Mouse (Mus musculus) hematopoietic stem cell, adult 5-6 weeks (primary cell): ENCODE results near the gene Atxn7l2. TPM values are rescaled to one million over a fixed set of nuclear protein-coding genes. Genes with fewer than 3 reads are reported as not detected.

ENCODE experiments used
- ATAC-seq, 2 experiments: fragments of 125-278 bp in 1 of 2; replicated peaks in 1 of 2; 2 replicates each; pipeline ENCODE4 v1.8.0; 2016 to 2017; ENCODE audit warnings: inconsistent platforms in 2 of 2, mild to moderate bottlenecking in 2 of 2, moderate number of reproducible peaks in 2 of 2, low read depth in 1 of 2, moderate TSS enrichment in 1 of 2; ENCODE audit not compliant: low FRiP score in 2 of 2, poor library complexity in 2 of 2, severe bottlenecking in 2 of 2, insufficient read depth in 1 of 2, low TSS enrichment in 1 of 2
- total RNA-seq: library from RNA; stranded (forward); fragments of 172-1452, 232-1000 nt; gene quantifications from 2 replicates; pipeline ENCODE4 v1.2.3, GENCODE M21; 2017

The Atxn7l2 gene
- total RNA-seq, 1 experiment from 2014 or later, result 4.2 TPM

DNA sequence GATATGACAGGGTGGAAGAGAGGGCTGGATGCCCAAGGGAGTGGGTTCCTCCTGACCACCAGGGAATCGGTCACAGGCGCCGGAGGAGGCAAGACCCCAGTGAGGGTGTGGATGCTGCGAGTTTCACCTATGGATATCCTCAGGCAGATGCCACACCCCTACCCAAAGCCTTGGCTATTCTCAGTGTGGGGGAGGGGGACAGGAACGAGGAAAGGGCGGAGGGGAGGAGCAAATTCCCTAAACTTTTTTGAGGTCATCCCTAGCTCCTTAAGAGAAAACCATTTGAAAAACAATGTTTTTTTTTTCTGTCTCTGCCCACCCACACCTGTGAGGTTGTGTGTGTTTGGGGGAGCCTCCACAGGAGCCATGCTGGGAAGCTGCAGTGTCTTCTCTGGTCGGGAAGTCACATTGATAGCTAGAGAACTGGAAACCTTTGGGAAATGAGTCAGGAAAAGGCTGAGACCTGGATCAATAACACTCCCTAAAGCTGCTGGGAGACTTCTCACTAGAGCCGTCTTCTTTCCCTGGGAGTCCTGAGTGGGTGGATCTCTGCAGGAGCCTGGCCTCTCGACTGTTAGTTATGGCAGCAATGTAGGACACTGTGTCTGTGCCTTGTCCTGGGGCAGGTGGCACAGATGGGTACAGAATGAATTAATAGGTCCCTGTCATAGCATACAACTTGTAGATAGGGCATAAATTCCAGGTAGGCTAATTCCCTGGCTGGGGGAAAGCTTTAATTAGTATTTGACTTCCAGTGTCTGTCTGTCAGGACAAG lies 21.8 kb downstream of the Atxn7l2 start:
- no peak for ATAC-seq

DNA sequence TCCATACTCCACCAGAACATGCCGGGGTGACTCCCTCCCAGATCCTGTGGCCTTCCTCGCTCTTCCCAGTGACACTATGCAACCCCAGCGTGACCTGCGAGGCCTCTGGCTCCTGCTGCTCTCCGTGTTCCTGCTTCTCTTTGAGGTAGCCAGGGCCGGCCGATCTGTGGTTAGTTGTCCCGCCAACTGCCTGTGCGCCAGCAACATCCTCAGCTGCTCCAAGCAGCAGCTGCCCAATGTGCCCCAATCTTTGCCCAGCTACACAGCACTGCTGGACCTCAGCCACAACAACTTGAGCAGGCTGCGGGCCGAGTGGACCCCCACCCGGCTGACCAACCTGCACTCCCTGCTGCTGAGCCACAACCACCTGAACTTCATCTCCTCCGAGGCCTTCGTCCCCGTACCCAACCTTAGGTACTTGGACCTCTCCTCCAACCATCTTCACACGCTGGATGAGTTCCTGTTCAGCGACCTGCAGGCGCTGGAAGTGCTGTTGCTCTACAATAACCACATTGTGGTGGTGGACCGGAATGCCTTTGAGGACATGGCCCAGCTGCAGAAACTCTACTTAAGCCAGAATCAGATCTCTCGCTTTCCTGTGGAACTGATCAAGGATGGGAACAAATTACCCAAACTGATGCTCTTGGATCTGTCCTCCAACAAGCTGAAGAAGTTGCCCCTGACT lies 23.5 kb downstream of the Atxn7l2 start:
- ATAC-seq, result peak; percentile 30 to 53; a peak in 3 of 4 replicates

DNA sequence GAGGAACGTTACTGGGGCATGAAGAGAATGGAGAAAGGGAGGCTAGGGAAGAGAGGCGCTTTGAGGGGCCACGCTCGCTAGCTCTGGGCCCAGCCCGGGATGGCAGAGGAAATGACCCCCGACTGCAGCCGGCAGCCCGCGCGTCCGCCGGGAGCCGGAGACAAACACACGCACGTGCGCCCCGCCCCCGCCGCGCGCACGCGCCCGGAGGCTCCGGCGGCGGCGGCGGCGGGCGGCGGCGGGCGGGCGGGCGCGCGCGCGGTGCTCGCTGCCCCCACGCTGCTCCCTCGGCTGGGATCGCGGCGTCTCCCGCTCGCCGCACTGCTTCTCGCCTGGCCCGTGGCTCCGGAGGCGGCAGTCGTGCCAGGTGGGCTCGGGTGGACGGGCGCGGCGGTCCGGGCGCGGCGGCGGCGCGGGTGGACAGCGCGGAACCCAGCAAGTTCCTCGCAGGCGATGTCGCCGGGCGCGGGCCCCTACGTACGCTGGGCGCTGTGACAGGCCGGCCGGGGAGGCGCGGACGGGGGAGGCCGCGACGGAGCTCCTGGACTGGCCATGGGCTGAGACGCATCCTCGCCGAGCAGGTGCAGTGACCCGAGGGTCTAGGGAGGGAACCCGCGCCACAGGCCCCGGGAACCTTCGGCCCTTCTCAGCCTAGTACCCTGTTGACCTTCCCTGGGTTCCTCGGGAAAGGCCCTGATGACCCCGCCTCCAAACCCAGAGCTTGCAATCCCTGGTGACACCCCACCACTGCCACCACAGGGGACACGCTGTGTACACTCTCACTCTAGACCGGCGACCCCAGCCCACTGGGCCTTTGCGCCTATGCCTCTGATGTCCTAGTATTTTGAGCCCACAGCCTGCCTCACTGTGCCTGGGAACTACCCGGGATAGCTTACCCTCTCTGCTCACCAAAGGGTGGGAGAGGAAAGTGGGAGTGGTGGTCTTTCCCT lies 24.4 kb downstream of the Atxn7l2 start, which contains the start of gene Amigo1:
Gene Amigo1, plus strand, starts transcription at position 238 of the 950 bp plus-strand sequence.
- ATAC-seq, result peak in 1 of 2 experiments; percentile 15; a peak in 1 of 4 replicates

DNA sequence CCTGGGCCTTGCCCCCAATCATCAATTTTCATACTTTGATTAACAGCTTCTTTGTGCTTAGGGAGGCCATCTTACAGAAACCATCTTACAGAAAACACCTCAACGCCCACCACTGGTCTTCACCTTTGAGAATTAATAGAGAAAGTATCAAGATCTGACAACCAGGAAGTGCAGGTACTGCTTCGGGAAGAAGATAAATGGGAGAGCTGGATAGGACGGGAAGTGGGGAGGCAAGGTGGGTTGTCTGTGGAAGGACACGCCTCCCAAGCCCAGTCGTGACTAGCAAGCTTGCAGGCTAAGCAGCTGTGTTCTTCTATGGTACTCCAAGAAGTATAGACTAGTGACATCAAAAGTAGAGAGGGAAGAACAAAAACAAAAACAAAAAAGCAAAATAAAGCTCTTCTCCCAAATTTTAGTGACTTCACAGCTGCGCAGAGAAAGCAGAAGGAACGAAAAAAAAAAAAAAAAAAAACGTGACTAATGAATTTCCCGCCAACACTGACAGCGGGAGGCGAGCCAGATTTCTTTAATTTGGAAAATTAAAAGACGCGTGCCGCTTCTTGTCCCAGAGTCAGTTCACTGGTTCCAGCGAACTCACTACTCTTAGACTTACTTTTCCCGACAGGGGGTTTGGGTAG lies 25.2 kb downstream of the Atxn7l2 start:
- 0 out of 4 replicates have a peak, but pooled peaks of 1 of the 2 experiments have one; percentile 20 for ATAC-seq

DNA sequence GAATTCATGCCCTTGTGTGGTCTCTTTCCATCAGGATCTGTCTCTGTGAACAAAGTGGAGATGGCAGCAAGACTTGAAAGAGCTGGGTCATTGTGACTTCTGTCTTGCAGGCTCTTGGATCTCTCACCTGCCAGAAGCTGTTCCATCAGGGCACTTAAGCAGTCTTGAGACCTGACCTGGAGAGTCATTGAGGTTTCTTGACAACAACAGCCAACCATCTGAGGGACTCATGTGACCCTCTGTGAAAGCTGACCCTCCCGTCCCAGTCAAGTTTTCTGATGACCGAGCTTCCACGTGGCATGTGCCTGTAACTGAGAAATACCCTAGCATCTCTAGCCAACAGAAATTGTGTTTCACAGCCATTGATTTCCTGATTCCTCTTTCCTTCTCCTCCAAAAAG lies 26.0 kb downstream of the Atxn7l2 start:
- ATAC-seq, result no peak

DNA sequence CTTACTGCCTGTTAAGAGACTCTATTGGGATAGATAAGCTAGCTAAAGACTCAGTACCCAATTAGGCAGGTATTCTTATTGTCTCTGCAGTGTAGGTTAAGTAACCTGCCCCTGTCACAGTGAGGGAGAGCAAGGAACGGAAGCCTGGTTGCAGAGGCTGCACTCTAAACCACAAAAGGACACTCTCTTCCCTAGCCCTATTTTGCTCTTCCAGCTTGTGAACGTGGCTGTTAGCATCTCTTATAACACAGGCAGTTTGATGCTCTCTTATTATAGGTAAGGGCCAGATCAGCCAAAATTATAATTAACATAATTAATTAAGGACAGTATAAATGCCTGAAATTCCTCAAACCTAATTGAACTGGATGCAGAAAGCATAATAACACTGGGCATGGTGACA lies 30.2 kb downstream of the Atxn7l2 start:
- ATAC-seq, result no peak

DNA sequence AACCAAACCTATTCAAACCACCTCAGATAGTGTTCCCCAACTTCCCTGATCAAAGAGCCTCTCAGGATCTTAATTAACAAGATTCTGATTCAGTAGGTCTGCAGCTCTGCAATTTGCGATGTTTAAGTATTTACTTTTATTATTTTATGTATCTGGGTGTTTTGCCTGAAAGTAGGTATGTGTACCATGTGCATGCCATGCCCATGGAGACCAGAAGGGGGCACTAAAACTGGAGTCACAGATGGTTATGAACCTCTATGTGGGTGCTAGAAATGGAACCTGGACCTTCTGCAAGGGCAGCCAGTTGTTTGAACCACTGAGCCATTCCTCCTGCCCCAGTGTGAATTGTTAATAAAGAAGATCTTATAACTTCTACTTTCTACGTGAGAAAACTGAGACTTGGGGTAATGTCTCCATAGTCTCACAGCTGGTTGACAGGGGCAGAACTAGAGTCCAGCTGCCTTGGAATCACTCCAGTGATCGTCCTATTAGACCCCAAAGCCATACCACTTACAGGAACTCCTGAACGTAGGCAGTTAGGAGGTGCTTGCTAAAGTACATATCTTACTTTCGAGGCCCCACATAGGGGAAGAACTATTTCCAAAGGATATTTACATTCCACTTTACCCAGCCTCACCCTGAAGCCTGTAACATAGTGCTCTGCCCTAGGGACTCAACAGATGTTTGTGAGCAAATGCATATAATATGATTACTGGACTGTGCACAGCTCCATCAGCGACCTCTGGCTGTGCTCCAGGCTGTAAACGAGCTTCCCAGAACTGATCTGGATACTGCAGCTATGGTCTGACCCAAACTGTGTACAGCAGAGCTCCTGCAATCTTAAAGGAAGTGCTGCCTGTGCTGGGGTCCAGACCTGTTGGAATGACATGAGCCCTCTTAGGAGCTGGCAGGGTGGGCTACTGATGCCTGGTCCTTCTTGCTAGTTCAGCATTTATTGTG lies 31.7 kb downstream of the Atxn7l2 start:
- ATAC-seq, result no peak

DNA sequence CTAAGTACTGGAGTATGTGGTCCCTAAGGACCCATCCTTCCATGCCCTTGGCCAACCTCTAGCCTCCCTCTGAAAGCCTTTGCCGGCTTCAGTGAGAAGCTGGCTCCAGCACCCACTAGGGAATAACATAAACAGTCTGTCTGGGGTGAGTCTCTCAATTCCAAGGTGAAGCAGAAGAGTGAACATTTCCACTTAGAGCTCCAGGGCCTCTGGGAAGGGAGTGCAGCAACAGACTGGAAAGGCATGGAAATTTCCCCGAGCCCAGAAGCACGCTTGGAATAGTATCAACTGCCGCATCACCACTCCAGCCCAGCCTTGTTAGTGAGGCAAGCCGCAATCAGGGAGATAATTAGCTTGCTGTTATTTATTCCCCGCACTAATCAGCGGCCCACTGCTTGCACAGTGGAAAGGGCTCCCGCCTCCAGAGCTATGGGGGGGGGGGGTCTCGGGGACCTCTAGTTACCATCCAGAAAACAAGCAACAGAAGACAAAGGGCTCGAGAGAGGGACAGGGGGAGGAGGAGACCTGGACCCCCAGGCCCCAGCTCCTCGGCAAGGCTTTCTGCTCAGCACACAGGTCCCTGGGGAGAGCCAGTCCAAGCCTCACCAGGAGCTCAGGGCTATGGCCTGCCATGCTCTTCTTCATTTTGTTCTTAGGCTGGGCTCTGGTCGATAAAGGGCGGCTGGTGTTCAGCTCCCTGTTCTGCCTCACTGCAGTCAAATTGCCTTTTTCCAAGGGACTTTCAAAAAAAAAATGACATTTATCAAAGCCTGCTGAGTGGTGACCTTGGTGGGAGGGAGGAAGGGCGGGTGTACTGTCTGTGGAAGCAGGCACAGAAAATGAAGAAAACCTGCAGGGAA lies 35.8 kb downstream of the Atxn7l2 start:
- no peak for ATAC-seq

DNA sequence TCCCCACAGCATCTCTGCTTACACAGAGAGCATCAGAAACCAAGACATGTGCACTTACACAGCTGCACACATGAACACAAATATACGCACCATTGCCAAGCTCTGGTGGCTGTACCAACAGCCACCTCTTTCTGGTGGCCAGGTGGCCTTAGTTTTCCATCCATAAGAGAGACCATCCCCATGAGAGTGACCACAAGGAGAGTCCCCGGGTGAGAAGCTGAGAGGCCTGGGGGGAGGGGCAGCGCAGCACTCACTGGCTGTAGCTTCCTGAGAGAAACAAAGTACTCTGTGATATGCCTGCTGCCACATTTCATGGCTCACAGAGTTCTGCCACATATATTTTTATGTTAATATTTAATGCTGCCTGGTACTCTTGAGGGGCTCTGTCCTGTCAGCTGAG lies 41.5 kb downstream of the Atxn7l2 start:
- ATAC-seq, result no peak

DNA sequence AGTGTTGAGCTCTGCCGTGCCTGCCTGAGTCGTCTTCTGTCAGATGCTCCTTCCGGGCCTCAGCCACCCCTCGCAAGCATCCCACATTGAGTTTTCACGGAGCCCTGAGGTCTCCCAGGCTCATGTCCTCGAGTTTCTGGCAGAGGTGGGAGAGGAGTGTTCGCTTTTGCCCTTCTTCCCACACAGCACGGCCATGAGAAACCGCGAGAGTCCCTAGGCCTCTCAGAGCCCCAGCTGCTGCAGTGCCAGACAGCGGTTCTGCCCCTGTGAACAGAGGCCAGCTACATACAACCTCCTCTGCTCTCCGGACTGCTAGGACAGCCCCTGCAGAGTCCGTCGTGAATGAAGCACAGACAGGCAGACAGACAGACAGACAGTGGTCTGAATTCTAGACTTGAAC lies 43.2 kb downstream of the Atxn7l2 start:
- no peak for ATAC-seq

DNA sequence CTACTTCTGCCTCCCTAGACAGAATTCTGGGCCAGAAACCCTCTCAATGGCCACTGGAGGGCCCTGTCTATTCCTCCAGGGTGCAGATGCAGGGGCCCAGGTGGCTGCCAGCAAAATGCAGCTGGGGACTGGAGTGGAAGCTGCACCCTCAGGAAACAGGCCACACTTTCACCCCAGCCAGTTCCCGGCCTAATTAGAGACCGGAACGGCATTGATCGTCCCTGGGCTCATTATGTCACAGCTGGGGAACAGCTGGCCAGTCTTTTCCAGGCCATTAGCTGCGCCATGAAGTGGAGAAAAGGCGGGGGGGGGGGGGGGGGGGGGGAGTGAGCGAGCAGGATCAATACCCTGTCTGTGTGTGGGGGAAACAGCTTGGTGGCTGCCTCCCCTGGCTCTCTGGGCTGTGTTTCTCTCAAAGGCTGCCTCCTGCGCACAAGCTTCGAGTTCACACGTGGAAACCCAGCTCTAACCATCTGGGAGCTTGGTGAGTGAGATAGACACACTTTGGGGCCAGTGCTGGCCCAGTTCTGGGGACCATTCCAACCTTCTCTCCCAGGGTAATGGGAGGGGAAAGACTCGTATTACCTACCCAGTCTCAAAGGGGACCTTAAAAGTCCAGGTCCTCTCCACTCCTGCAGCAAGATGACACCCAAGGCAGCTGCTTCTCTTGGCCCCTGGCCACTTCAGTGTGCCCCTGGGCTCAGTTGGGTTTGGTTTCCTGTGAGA lies 44.1 kb downstream of the Atxn7l2 start:
- peak in 1 of 2 experiments; percentile 51; a peak in 1 of 4 replicates for ATAC-seq

DNA sequence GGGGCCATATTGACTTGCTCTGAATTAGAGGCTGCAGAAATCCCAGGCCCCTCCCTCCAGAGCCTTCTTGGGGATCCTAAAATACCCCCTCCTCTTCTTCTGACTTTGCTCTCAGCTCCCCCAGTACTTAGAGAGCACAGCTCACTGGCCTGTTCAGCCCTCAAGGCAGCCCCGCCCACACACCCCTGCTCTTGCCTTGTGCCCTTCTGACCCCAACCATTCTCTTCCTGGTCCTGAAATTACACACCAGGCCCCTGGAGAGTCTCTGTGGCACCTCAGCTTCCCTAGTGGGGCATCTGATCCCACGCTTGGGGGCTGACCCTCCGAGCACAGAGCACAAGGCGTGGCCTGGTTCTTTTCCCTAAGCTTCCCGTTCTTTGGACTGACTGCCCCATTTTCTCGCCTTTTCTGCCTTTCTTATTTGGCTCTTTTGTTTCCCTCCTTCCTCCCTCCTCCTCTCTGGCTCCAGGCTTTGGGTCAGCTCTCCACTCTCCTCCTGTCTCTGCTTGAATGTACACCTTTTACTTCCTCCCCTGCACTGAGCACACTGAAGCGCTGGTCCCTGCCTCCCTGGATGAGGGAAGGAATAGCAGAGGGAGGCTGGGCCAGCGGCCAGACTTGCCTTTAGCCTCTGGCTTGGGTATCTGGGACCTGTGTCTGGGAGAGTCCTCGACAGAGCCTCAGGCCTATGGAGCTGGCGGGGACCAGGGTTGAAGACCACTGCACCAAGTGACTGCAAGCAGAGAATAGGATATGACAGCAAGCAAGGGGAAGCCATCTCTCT lies 45.0 kb downstream of the Atxn7l2 start:
- ATAC-seq, result no peak

DNA sequence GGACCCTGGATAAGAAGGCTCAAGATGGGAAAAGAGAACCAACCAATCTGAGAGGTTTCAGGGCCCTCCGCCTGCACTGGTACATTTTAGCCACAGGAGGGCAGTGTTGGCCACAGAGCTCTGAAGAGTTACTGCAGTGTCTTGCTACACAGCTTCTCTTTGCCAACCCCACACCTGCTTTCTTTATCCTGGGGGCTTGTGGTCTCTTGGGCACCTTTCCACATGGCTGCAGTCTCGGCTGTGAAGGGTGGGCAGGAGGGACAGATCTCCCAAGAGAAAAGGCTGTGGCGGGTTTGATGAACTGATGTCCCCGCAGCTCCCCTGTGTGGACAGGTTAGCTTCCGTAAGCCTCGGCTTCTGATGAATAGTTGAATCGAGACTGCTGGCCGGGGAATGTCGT lies 45.9 kb downstream of the Atxn7l2 start:
- ATAC-seq, result peak; percentile 68 to 85; a peak in 3 of 4 replicates

DNA sequence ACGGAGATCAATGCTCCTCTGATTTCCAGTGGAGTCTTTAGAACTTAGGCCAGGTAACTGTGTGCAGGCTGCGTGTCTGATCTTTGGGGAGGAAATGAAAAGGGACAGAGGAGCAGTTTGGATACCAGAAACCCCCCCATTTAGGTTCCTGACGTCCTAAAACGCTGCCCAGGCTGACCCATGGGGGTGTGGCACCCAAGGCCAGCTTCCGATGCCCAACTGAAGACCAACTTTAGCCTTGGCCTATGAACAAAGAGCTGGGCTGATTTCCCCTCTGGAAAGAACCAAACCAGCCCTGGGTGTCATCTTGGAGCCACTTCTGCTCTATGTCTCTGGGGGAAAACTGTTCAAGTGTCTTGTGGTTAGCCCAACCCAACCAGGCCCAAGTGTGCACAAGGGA lies 46.6 kb downstream of the Atxn7l2 start:
- no peak for ATAC-seq
